Mouse (Mus musculus): Measurements from ENCODE around the gene Zfp169. TPM values are rescaled to one million over a fixed set of nuclear protein-coding genes. Genes with fewer than 3 reads are reported as not detected.
"Not testable (repeated sequence)": the region's sequence is repeated elsewhere in the genome, so short reads cannot be mapped to it uniquely, and the experiment has no call there.

Gene Zfp169
- total RNA-seq, 2 experiments from 2014 or later, result 5.8 to 7.7 TPM

- no peak for DNase-seq (ENCODE audit: low spot score in 2 of 2)
Observed at GRCm38 (mm10) chr13:48525745-48526144, 12.5 kb upstream of the Zfp169 start.

DNA sequence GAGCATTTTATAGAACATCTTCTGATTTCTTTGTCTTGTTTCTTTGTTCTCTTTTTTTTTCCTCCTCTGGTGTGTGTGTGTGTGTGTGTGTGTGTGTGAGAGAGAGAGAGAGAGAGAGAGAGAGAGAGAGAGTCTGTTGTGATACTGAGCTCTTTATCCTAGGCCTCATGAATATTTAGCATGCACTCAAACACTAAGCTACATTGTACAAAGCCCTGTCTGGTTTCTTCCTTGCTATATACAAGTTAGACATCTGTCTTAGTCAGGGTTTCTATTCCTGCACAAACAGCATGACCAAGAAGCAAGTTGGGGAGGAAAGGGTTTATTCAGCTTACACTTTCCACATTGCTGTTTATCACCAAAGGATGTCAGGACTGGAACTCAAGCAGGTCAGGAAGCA lies 5.9 kb upstream of the Zfp169 start:
- not testable (repeated sequence) for DNase-seq (ENCODE audit: low spot score in 2 of 2)

DNA sequence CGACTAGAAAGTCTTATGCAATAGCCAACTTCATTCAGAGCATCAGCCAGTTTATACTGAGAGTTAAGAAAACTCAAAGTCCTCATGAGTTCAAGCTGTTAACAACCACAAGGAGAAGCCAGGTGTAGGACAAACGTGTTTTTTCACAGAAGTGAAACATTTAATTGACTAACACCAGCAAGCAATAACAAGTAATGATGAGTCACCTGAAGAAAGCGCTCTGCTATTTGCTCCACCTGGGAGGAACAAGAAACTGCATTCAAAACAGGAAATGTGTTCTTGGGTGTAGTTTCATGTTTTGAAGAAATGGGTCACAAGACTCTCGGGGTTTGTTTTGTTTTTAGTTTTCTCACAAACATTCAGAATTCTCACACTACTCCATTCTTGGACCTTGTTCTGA lies 2.6 kb upstream of the Zfp169 start:
- no peak for DNase-seq (ENCODE audit: low spot score in 2 of 2)

GRCm38 (mm10) chr13:48508661-48509060 lies 4.6 kb downstream of the Zfp169 start:
- DNase-seq (ENCODE audit: low spot score in 2 of 2), result no peak

DNA sequence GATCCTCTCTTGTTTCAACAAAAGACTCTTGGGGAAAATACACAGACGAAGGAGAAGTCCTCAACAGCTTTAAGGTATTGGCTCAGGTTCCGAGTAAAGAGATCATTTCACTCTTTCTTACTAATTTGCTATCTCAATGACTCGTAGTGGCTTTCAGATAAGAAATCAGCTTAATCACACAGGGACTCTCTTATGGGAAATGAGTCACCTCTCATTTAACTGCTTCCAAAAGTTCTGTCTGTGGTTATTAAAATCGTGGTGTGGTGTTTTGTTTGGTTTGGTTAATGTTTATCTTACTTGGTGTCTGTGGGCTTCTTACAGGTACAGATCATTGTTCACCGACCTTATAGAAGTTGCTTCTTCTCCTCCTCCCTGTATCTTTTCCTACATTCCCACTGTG lies 10.8 kb downstream of the Zfp169 start:
- no peak for DNase-seq (ENCODE audit: low spot score in 2 of 2)

- DNase-seq (ENCODE audit: low spot score in 2 of 2), result peak in 1 of 2 experiments; percentile 58
Observed at GRCm38 (mm10) chr13:48498676-48499075, 14.6 kb downstream of the Zfp169 start.

- peak in 1 of 2 experiments; percentile 47 for DNase-seq (ENCODE audit: low spot score in 2 of 2)
Observed at GRCm38 (mm10) chr13:48497693-48498221, 15.5 kb downstream of the Zfp169 start.

DNA sequence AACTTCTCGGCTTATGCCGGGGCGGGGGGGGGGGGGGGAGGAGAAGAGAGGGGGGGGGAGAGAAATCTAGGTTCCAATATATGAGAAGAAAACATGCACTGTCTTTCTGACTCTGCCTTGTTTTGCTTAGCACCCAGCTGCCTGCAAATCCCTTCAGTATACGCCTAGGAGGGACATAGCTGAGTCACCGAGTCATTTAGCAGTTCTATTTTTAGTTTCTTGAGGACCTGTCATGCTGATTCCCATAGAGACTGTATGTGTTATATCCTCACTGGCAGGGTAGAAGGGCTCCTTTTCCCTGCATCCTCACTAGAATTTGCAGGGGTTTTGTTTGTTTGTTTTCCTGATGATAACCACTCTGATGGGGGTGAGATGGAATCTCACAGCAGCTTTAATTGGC lies 20.1 kb downstream of the Zfp169 start:
- no peak for DNase-seq (ENCODE audit: low spot score in 2 of 2)

DNA sequence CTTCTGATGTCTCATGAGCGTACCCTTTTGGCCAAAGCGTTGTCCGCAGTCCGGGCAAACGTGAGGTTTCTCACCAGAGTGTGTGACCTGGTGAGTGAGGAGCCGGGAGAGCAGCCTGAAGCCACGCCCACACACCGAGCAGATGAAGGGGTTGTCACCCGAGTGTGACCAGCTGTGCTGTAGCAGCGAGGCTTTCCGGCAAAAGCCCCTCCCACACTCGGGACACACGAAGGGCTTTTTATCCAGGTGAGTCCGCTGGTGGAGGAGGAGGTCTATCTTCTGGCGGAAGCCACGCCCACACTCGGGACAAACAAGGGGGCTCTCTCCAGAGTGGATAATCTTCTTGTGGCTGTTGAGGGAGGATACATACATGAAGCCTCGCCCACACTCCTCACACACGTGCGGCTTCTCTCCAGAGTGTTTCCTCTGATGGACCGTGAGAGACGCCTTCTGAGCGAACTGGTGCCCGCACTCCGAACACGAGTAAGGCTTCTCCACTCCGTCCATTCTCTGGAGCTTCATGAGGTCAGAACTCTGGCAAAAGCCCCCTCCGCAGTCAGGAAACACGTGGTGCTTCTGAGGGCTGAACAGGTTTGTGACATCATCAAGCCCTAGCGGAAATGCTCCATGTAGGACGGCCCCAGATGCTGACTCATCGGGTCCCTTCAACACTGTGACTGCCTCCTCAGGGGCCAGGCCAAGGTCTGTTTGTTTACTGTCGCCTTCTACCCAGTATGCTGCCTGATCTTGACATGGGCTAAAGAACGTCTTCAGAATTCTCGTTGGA lies 22.7 kb downstream of the Zfp169 start:
- DNase-seq (ENCODE audit: low spot score in 2 of 2), result no peak

DNA sequence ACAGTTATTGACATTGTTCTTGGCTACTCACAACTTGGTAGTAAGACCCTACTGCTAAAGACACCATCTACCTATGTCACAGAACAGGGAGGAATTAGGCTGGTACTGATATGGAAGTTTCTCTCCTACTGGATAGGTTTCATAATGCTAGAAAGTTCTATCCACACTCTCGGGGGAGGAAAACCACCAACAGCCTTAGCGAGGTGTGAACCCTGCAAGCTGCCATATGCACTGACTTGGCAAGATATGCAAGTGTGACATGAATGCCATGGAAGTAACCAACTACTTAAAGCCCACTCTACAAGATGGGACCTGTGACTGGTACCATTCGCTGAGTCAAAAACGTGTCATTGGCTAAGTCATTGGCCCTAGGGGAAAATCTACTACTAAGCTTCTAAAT lies 29.6 kb downstream of the Zfp169 start:
- DNase-seq (ENCODE audit: low spot score in 2 of 2), result no peak

- DNase-seq (ENCODE audit: low spot score in 2 of 2), result no peak
Observed at GRCm38 (mm10) chr13:48468656-48469180, 44.5 kb downstream of the Zfp169 start.

- no peak for DNase-seq (ENCODE audit: low spot score in 2 of 2)
Observed at GRCm38 (mm10) chr13:48466186-48466585, 47.1 kb downstream of the Zfp169 start.

GRCm38 (mm10) chr13:48464170-48464569 lies 49.1 kb downstream of the Zfp169 start:
- DNase-seq (ENCODE audit: low spot score in 2 of 2), result peak; percentile 35 to 49

GRCm38 (mm10) chr13:48459280-48459679 lies 54.0 kb downstream of the Zfp169 start:
- no peak for DNase-seq (ENCODE audit: low spot score in 2 of 2)

GRCm38 (mm10) chr13:48448119-48448518 lies 65.1 kb downstream of the Zfp169 start:
- no peak for DNase-seq (ENCODE audit: low spot score in 2 of 2)

GRCm38 (mm10) chr13:48443996-48444395 lies 69.3 kb downstream of the Zfp169 start:
- DNase-seq (ENCODE audit: low spot score in 2 of 2), result no peak

GRCm38 (mm10) chr13:48438321-48438720 lies 74.9 kb downstream of the Zfp169 start:
- DNase-seq (ENCODE audit: low spot score in 2 of 2), result no peak

Small RNA genes within 50 kb of the gene (microRNA-seq; reads per million reads assigned to microRNA genes)
- gene Gm24111 (not detected), gene Mirlet7a-1 (171 reads per million, percentile 57 among the genes with 10 or more reads in this experiment), gene Mirlet7d (17,136 reads per million, percentile 96 among the genes with 10 or more reads in this experiment), gene Mirlet7f-1 (not detected)

Other genes with a start within 250 kb of the Zfp169 start
- gene A830005F24Rik, start 119 bp upstream of the Zfp169 start, total RNA-seq (2021), result not detected
- gene Ptpdc1, start 112.2 kb upstream of the Zfp169 start, total RNA-seq (2021), result 10 to 100 TPM; 12.6 to 14.6 TPM
- gene Barx1, start 149.5 kb upstream of the Zfp169 start, total RNA-seq (2021), result not detected